ENCODE assay signal across 8 mouse cellular contexts in the genomic region with DNA sequence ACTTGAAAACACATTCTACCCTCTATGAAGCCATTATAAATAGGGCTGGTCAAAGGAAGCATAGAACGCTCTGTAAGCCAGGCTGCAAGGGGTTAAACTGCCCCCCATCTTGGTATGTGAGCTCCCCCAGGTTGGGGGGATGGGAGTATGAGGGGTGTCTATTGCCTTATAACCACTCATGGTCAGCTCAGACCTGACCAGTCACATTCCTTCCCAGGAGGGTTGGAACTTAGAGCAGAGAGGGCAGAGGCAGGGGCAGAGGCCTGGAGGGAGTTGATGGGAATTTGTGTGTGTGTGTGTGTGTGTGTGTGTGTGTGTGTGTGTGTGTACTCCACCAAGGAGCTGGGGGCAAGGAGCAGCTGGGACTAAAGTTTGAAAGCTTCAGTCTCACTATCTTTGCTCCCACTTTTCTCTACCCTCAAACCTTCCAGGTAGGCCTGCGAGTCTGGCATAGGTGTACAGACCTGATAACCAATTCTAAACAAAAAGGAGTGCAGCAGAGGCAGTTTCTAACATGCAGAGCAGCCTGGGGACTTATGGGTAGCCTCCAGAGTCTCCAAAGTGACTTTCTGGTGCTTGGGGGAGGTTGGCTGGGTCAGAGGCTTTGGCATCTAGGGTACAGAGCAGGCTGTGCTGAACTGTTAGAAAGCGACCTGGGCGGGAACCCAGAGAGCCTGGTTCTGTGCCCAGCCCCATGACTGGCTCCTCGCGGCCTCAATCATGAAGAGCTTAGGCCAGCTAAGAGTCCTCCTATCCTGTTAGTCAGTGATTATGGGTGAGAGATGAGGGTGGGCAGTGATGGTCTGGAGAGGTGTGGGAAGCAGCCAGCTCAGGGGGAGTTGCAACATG. TPM values are rescaled to one million over a fixed set of nuclear protein-coding genes. Genes with fewer than 3 reads are reported as not detected.
DNase-seq lines count a peak whose midpoint lies in the region; ATAC-seq lines count a peak whose summit lies in the region.

No protein-coding gene starts in this region.

- H3K27ac ChIP-seq in embryonic facial prominence, embryonic 14.5 days (replicated peaks; ENCODE audit: low read depth, low read length): peak overlapping the region; percentile 61
- peak overlapping the region; percentile 96 for H3K27ac ChIP-seq in heart, embryonic 13.5 days (replicated peaks)
- H3K27ac ChIP-seq in neural tube, embryonic 13.5 days (replicated peaks): peak overlapping the region; percentile 93

- H3K9ac ChIP-seq in embryonic facial prominence, embryonic 14.5 days (ENCODE audit: low read depth, low read length): peak overlapping the region; percentile 48; the same call in 1 of the 2 replicates
- H3K9ac ChIP-seq in heart, embryonic 13.5 days: peak overlapping the region; percentile 92
- H3K9ac ChIP-seq in neural tube, embryonic 13.5 days: peak overlapping the region; percentile 60

- no peak for ATAC-seq in embryonic facial prominence, embryonic 14.5 days (ENCODE audit: low read depth)
- ATAC-seq in heart, embryonic 13.5 days (ENCODE audit: extremely low read depth, insufficient number of reproducible peaks, low FRiP score, low TSS enrichment): no peak
- no peak for ATAC-seq in neural tube, embryonic 13.5 days (ENCODE audit: low read depth)

- WGBS in embryonic facial prominence, embryonic 14.5 days: 34% methylated on average over 6 of the region's 6 CpGs
- 30% methylated on average over 6 of the region's 6 CpGs for WGBS in heart, embryonic 13.5 days
- WGBS in neural tube, embryonic 13.5 days: 36% methylated on average over 6 of the region's 6 CpGs

- H3K36me3 ChIP-seq in embryonic facial prominence, embryonic 14.5 days (ENCODE audit: control insufficient read depth, insufficient read depth, low read length): no peaks in the 10 kb centered on the region
- no peaks in the 10 kb centered on the region for H3K36me3 ChIP-seq in heart, embryonic 13.5 days
- no peaks in the 10 kb centered on the region for H3K36me3 ChIP-seq in neural tube, embryonic 13.5 days

- H3K4me3 ChIP-seq in embryonic facial prominence, embryonic 14.5 days (ENCODE audit: low read depth, low read length): no peak overlapping the region
- H3K4me3 ChIP-seq in heart, embryonic 13.5 days: no peak overlapping the region
- H3K4me3 ChIP-seq in neural tube, embryonic 13.5 days: no peak overlapping the region

- no peaks in the 10 kb centered on the region for H3K27me3 ChIP-seq in embryonic facial prominence, embryonic 14.5 days (replicated peaks; ENCODE audit: control insufficient read depth, insufficient read depth, low read length)
- no peaks in the 10 kb centered on the region for H3K27me3 ChIP-seq in heart, embryonic 13.5 days (replicated peaks)
- 0 out of 2 replicates have a peak, but pooled peaks cover 5% of the 10 kb centered on the region for H3K27me3 ChIP-seq in neural tube, embryonic 13.5 days

- H3K9me3 ChIP-seq in embryonic facial prominence, embryonic 14.5 days (ENCODE audit: control insufficient read depth, low read length): no peaks in the 10 kb centered on the region
- H3K9me3 ChIP-seq in heart, embryonic 13.5 days: no peaks in the 10 kb centered on the region
- no peaks in the 10 kb centered on the region for H3K9me3 ChIP-seq in neural tube, embryonic 13.5 days

- peaks cover 92% of the 10 kb centered on the region for H3K4me1 ChIP-seq in embryonic facial prominence, embryonic 14.5 days (ENCODE audit: control insufficient read depth, insufficient read depth, low read length)
- H3K4me1 ChIP-seq in heart, embryonic 13.5 days: peaks cover 98% of the 10 kb centered on the region
- peaks cover 100% of the 10 kb centered on the region for H3K4me1 ChIP-seq in neural tube, embryonic 13.5 days (replicated peaks)

- peak overlapping the region; percentile 99 for H3K4me2 ChIP-seq in embryonic facial prominence, embryonic 14.5 days (ENCODE audit: low read depth, low read length)
- peak overlapping the region; percentile 95 for H3K4me2 ChIP-seq in heart, embryonic 13.5 days
- peak overlapping the region; percentile 53 for H3K4me2 ChIP-seq in neural tube, embryonic 13.5 days

- peak; percentile 83 for DNase-seq in adrenal gland, postnatal 10 days
- DNase-seq in adrenal gland, adult 8-10 months: no peak
- no peak for DNase-seq in embryonic facial prominence, embryonic 14.5 days (ENCODE audit: low spot score)
- peak; percentile 66 for DNase-seq in kidney, postnatal 10 days
- no peak for DNase-seq in frontal cortex, postnatal 14 days (ENCODE audit: low spot score in 2 of 2)
- no peak for DNase-seq in urinary bladder, postnatal 4 days (ENCODE audit: low spot score in 2 of 2)

RNA-seq across cellular contexts. Expression of gene Ahdc1, which starts 33.0 kb away (rescaled TPM):
- 10 to 100 TPM; 50.8 to 74.3 TPM for total RNA-seq in adrenal gland, postnatal 10 days (2021)
- 100 to 1,000 TPM in 1 of 4 experiments, 10 to 100 TPM in 3; 72.0 to 109 (median 82.9) TPM for total RNA-seq in adrenal gland, adult 8-10 months (2022)
- polyA plus RNA-seq in embryonic facial prominence, embryonic 14.5 days (2014; fragmentation: Nextera tagmentation; extraction: Ambion mirVana): 11.0 and 11.7 TPM in 2 replicates
- 6.5 and 6.9 TPM in 2 replicates for polyA plus RNA-seq in heart, embryonic 13.5 days (2015; fragmentation: Nextera tagmentation; extraction: Ambion mirVana)
- 9.4 and 9.9 TPM in 2 replicates for polyA plus RNA-seq in neural tube, embryonic 13.5 days (2015; fragmentation: Nextera tagmentation; extraction: Ambion mirVana)

Comparison
In these comparisons a context has a peak if more than half of its experiments do, and no peak if none do; other contexts are left out.
1. DNase-seq: peak in adrenal gland, postnatal 10 days (single experiment) and kidney, postnatal 10 days (single experiment); none in adrenal gland, adult 8-10 months (single experiment), embryonic facial prominence, embryonic 14.5 days (single experiment), frontal cortex, postnatal 14 days (0 of 2) and urinary bladder, postnatal 4 days (0 of 2).
2. Peak in every context shown above with its lines, with median percentiles within 50 percentile points of each other: H3K27ac ChIP-seq, H3K4me2 ChIP-seq and H3K9ac ChIP-seq.